Mouse (Mus musculus) ES-Bruce4 (cell line): ENCODE measurements around the gene Gm9745. TPM values are rescaled to one million over a fixed set of nuclear protein-coding genes. Genes with fewer than 3 reads are reported as not detected.
"Not testable (repeated sequence)": the region's sequence is repeated elsewhere in the genome, so short reads cannot be mapped to it uniquely, and the experiment has no call there.

Source experiments
- H3K27ac ChIP-seq: 2 replicates; pipeline ENCODE4 v1.5.1; 2012; ENCODE audit warnings: low read length, inconsistent platforms; ENCODE audit not compliant: insufficient read depth
- H3K27me3 ChIP-seq: 2 replicates; pipeline ENCODE4 v1.6.1; 2012; ENCODE audit warnings: mild to moderate bottlenecking, low read length, inconsistent platforms; ENCODE audit not compliant: control insufficient read depth, poor library complexity, insufficient read depth, severe bottlenecking
- H3K36me3 ChIP-seq: 2 replicates; pipeline ENCODE4 v1.6.1; 2012; ENCODE audit warnings: inconsistent platforms, mild to moderate bottlenecking, low read length, moderate library complexity; ENCODE audit not compliant: control insufficient read depth, poor library complexity, insufficient read depth, severe bottlenecking
- H3K4me1 ChIP-seq: one replicate; pipeline ENCODE4 v1.8.1; 2011; ENCODE audit warnings: low read length; ENCODE audit not compliant: control insufficient read depth, insufficient read depth
- H3K4me3 ChIP-seq: 2 replicates; pipeline ENCODE4 v1.5.1; 2011; ENCODE audit warnings: low read depth, mild to moderate bottlenecking, low read length
- H3K9ac ChIP-seq: 2 replicates; pipeline ENCODE4 v1.6.1; 2012; ENCODE audit warnings: low read depth, mild to moderate bottlenecking, inconsistent platforms; ENCODE audit not compliant: poor library complexity, severe bottlenecking
- H3K9me3 ChIP-seq: replicated peaks from 2 replicates; pipeline ENCODE4 v1.6.1; 2012; ENCODE audit warnings: mild to moderate bottlenecking, low read length, inconsistent platforms; ENCODE audit not compliant: control insufficient read depth, poor library complexity, insufficient read depth, severe bottlenecking
- CTCF ChIP-seq: IDR thresholded peaks from one replicate; pipeline ENCODE4 v1.8.1; 2011; ENCODE audit warnings: low read depth, low read length
- EP300 ChIP-seq: IDR thresholded peaks from 2 replicates; pipeline ENCODE4 v1.6.1; 2011; ENCODE audit warnings: low read depth, low read length; ENCODE audit not compliant: insufficient read depth
- POLR2A ChIP-seq: IDR thresholded peaks from one replicate; pipeline ENCODE4 v1.8.1; 2011; ENCODE audit warnings: low read length; ENCODE audit not compliant: insufficient read depth
- polyA plus RNA-seq: library from polyadenylated mRNA; stranded (reverse); fragments of >200 nt; gene quantifications from 2 replicates; pipeline ENCODE4 v1.2.4, GENCODE M21; 2011; ENCODE audit warnings: low read depth; ENCODE audit not compliant: missing spikeins, insufficient read depth, insufficient read length

Gm9745 gene
- polyA plus RNA-seq, 1 experiment, result not detected

GRCm38 (mm10) chr13:8952563-8952962, 4.5 kb upstream of the Gm9745 start, which contains the start of gene Idi2:
Gene Idi2 (plus strand): TSS chr13:8952863.
- H3K9me3 ChIP-seq, H3K27ac ChIP-seq, H3K27me3 ChIP-seq, H3K9ac ChIP-seq, H3K4me1 ChIP-seq, H3K36me3 ChIP-seq, H3K4me3 ChIP-seq: not testable (repeated sequence)

DNA sequence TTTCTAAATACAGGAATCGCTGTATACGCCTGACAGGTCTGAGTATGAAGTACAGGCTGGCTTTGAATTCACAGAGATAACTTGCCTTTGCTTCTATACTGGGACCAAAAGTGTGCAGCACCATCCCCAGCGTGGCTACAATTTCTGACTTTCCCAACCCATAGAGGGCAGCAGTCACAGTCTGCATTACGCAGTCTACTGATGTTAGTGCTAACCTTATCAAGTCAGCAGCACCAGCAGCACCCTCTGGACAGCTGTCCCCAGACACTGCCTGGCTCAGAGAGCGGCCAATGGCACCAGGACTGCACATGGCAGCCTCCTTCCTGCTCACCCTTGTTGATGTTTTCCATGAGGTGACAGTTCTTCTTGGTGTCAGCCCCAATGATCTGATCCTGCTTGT, 4.2 kb downstream of the Gm9745 start:
- not testable (repeated sequence) for H3K27ac ChIP-seq, H3K9me3 ChIP-seq, H3K9ac ChIP-seq, H3K27me3 ChIP-seq, H3K4me1 ChIP-seq, H3K4me3 ChIP-seq, H3K36me3 ChIP-seq

GRCm38 (mm10) chr13:8941701-8942100, 6.3 kb downstream of the Gm9745 start:
- H3K4me1 ChIP-seq, H3K4me3 ChIP-seq, H3K9ac ChIP-seq, H3K36me3 ChIP-seq, H3K9me3 ChIP-seq, H3K27me3 ChIP-seq, H3K27ac ChIP-seq: not testable (repeated sequence)

GRCm38 (mm10) chr13:8941110-8941509, 6.9 kb downstream of the Gm9745 start:
- H3K36me3 ChIP-seq, H3K27ac ChIP-seq, H3K4me3 ChIP-seq, H3K9me3 ChIP-seq, H3K27me3 ChIP-seq, H3K4me1 ChIP-seq, H3K9ac ChIP-seq: not testable (repeated sequence)

- H3K4me1 ChIP-seq, H3K4me3 ChIP-seq, H3K36me3 ChIP-seq, H3K27me3 ChIP-seq, H3K9me3 ChIP-seq, H3K9ac ChIP-seq: not testable (repeated sequence)
- TF ChIP-seq EP300, result 0 out of 2 replicates have a peak, but pooled peaks have one; percentile 15
- H3K27ac ChIP-seq, result peak overlapping the region; percentile 87
Observed at GRCm38 (mm10) chr13:8937611-8938140, 10.4 kb downstream of the Gm9745 start.

- Histone ChIP-seq H3K27me3 (no peaks in the 10 kb centered on the region), H3K36me3 (no peaks in the 10 kb centered on the region), H3K27ac (no peak overlapping the region), H3K4me1 (no peaks in the 10 kb centered on the region), H3K4me3 (no peak overlapping the region), H3K9me3 (peaks cover 7% of the 10 kb centered on the region), H3K9ac (no peak overlapping the region)
- TF ChIP-seq EP300 (no peak), CTCF (no peak), POLR2A (no peak)
Observed at GRCm38 (mm10) chr13:8933499-8933898, 14.5 kb downstream of the Gm9745 start.

DNA sequence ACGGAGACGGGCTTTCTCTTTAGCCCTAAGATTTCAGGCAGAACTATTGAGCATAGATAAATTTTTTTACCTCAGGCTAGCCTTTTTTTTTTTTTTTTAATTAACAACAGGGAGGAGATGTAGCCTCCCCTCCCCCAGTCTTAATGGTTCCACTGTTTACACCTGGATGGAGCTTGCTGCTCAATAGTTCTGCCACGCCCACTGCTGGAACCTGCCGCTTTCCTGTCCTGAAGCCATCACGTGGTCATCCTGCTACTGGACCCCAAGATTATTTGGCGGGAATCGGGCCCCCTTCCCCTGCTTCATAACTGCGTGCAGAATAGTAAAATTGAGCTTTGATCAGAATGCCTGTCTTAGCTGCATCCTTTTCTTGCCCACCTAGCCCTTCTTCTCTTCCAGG, 34.1 kb downstream of the Gm9745 start:
- H3K27ac ChIP-seq, H3K4me3 ChIP-seq, H3K36me3 ChIP-seq, H3K27me3 ChIP-seq, H3K9ac ChIP-seq, H3K4me1 ChIP-seq: not testable (repeated sequence)
- H3K9me3 ChIP-seq, result peaks cover 21% of the 10 kb centered on the region

GRCm38 (mm10) chr13:8905986-8906385, 42.0 kb downstream of the Gm9745 start:
- H3K27me3 ChIP-seq, H3K36me3 ChIP-seq, H3K9ac ChIP-seq, H3K4me1 ChIP-seq, H3K27ac ChIP-seq, H3K4me3 ChIP-seq: not testable (repeated sequence)
- peaks cover 30% of the 10 kb centered on the region for H3K9me3 ChIP-seq
